Mouse (Mus musculus) CH12F3 (cell line): ENCODE data around the gene Lgals2.
"Not testable (repeated sequence)": the region's sequence is repeated elsewhere in the genome, so short reads cannot be mapped to it uniquely, and the experiment has no call there.

Experiments used
- in situ Hi-C: fragments of 300-500 bp; cut with MboI; formaldehyde crosslinking; loops from 2 replicates; pipeline ENCODE4 v1.14.3; 2020; ENCODE audit warnings: low sequenced_read_pairs

The Lgals2 gene

GRCm38 (mm10) chr15:78875537-78875936 lies 20.2 kb upstream of the Lgals2 start:
- in situ Hi-C loops = no loop called here

- in situ Hi-C loops = no loop called here
Observed at GRCm38 (mm10) chr15:78874989-78875388, 19.7 kb upstream of the Lgals2 start.

- in situ Hi-C loops = no loop called here
Observed at GRCm38 (mm10) chr15:78873803-78874435, 18.6 kb upstream of the Lgals2 start.

GRCm38 (mm10) chr15:78872021-78872608 lies 16.8 kb upstream of the Lgals2 start:
- in situ Hi-C loops = no loop called here

GRCm38 (mm10) chr15:78869775-78870174 lies 14.4 kb upstream of the Lgals2 start:
- in situ Hi-C loops = no loop called here

DNA sequence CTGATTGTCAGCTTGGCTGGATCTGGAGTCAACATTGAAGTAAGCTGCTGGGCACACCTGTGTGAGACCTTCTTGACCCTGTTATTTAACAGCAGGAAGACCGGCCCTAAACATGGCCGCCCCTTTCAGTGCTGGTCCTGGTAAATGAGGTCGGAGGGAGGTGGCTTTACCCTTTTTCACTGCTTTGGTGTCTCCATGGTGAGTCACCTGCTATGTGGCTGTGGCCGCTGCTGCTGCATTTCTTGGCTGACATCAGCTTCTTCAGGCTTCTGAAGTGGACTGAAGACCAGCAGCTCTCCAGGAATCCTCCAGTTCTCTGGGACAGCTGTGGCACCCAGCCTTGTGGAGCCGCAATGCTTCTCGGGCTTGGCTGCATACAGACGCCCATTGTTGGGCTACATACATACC lies 13.5 kb upstream of the Lgals2 start:
- in situ Hi-C loops = no loop called here

DNA sequence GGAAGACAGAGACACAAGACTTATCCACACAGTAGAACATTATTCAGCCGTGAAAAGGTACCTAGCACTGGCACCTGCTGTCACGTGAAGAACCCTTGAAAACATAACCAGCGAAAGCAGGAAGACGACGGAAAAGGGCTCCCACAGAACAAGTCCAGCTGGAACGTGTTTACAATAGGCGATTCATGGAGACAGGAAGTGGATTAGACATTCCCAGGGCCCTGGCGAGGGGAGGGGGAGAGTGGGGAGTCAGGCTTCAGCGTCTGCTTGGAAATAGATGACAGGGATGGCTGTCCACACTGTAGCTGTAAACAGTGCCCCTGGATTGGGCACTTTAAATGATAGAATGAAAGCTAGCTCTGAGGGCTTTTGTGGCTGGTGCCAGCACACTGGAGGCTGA lies 13.1 kb upstream of the Lgals2 start:
- in situ Hi-C loops = no loop called here

GRCm38 (mm10) chr15:78863852-78864253 lies 8.5 kb upstream of the Lgals2 start:
- in situ Hi-C loops = no loop called here

- in situ Hi-C loops = no loop called here
Observed at GRCm38 (mm10) chr15:78863154-78863553, 7.8 kb upstream of the Lgals2 start.

- in situ Hi-C loops = no loop called here
Observed at GRCm38 (mm10) chr15:78862280-78862679, 7.0 kb upstream of the Lgals2 start.

DNA sequence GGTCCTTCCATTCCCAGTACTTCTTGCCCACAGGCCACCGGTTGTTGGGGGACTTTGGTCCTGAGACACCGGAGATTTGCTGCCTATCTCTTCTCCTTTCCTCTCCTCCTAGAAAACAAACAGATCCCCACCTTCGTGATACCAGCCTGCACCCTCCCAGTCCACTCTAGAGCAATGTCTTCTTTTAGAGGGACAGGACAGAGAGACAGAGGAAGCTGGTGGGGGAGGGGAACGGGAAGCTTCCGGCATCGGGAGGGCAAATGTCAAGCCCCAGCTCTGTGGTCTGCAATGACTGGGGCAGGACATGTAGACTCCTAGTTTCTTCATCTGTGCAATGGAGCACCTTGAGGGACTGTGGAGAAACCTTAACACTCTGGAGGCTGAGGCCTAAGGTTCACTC lies 4.4 kb upstream of the Lgals2 start:
- in situ Hi-C loops = loop anchor here (10.0 kb wide), 1 partner anchor 235 kb away; no protein-coding TSS in a partner anchor

DNA sequence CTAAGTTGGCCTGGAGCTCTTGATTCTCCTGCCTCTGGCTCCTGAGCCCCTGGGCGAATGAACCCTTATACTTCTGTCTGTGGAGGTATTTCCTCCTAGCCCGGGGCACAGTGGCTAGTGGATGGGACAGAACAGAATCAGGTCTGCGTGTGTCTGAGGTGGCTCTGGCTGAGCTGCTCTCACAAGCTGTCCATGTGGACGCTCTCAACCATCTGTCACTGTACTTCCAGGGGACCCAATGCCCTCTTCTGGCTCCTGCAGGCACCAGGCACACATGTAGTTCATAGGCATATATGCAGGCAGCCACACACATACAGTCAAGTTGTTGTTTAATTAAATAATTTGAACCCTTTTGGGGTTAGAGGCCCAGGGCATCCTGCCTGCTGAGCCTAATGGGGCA lies 4.0 kb upstream of the Lgals2 start:
- in situ Hi-C loops = loop anchor here (10.0 kb wide), 1 partner anchor 235 kb away; no protein-coding TSS in a partner anchor

- in situ Hi-C loops = loop anchor here (10.0 kb wide), 1 partner anchor 232 kb away; no protein-coding TSS in a partner anchor
Observed at GRCm38 (mm10) chr15:78857009-78857408, 1.7 kb upstream of the Lgals2 start.

- in situ Hi-C loops = loop anchor here (10.0 kb wide), 1 partner anchor 227 kb away; no protein-coding TSS in a partner anchor
Observed at GRCm38 (mm10) chr15:78851505-78852153, 3.7 kb downstream of the Lgals2 start.

DNA sequence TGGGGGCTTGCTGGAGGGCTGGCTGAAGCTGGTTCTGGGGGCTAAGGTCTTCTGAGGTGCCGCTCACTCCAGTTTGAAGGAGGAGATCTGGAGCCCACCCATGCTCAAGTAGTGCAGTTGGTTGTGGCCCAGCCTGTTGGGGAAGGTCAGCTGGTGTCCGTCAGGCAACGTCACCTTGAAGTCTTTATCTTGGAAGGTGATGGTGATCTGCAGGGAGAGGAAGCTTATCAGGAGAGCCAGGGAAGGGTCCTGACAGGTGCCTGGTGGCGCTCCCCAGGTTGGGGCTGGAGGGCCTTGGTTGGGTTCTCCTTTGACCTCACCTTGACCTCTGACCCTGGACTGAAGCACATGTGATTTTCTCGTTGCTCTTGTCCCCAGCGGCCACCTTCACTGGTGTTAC lies 4.4 kb downstream of the Lgals2 start:
- in situ Hi-C loops = loop anchor here (10.0 kb wide), 1 partner anchor 226 kb away; no protein-coding TSS in a partner anchor

- in situ Hi-C loops = loop anchor here (10.0 kb wide), 1 partner anchor 225 kb away; no protein-coding TSS in a partner anchor
Observed at GRCm38 (mm10) chr15:78850059-78850824, 5.1 kb downstream of the Lgals2 start.

DNA sequence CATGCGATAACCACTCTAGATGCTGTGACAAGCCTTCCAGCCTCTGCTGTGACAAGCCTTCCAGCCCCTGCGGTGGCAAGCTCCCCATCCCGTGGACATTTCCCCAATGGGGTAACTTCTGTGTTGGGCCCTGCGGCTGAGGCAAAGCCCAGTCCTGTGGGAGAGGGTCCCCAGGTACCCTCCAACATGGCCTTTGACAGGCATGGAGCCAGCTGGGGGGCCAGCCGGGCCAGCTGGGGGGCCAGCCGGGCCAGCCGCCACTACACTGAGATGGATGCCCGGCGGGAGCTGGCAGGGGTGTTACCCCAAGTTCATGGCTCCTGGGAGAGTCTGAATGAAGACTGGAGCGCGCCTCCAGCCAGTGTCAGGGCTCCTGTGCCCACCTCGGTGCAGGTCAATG lies 5.8 kb downstream of the Lgals2 start:
- in situ Hi-C loops = no loop called here

DNA sequence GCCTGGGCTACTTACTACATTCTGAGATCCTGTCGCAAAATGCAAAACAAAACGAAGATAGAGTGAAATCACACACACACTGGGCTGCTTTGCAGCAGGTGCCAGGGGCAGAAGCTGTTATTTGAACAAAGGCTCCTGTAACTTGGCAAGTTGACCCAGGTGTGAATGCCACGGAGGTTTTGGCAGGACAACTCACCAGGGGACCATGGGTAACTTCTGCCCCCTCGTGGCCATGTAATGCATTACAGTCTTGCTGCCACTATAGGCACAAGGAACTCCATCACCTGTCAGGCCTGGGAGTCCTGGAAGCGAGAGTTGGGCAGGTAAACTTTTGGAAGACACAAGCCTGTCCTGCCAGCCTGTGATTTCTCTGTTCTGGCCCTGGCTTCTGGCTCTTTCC lies 6.9 kb downstream of the Lgals2 start:
- in situ Hi-C loops = no loop called here

- in situ Hi-C loops = not testable (repeated sequence)
Observed at GRCm38 (mm10) chr15:78846805-78847204, 8.5 kb downstream of the Lgals2 start.

DNA sequence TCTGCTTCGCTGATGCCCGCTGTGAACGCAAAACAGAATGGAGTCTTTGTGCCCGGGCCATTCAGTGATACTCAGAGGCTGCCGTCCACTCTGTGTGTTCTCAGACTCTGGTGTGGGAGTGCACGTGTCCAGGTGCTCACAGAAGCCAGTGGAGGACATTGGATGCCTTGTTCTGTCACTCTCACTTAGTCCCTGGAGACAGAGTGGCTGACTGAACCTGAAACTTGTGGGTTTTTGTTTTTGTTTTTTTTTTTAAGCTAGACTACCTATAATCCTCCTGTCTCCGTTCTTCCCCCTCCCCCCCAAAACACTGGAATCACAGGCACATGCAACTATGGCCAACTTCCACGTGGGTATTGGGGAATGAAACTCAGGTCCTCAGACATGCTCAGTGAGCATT lies 9.0 kb downstream of the Lgals2 start:
- in situ Hi-C loops = no loop called here

DNA sequence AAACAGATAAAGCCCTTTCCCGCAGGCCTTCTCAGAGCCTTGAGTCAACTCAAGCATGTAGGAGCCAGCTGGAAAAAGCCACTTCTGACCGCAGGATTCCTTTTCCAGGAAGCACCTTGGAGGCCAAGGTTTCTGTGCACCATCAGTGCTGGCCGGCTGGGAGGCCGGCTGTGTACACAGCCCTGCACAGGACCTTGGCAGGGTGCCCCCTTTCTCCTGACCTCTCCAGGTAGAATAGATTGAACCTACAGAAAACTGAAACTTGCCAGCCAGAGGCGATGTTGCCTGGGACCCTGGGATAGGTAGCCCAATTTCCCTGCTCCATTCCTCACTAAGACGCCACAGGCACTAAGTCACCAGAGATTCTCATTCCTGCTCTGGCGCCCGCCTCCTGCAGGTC lies 9.5 kb downstream of the Lgals2 start:
- in situ Hi-C loops = no loop called here
